Mouse (Mus musculus): ENCODE measurements around the gene Sh3pxd2a.

DNA sequence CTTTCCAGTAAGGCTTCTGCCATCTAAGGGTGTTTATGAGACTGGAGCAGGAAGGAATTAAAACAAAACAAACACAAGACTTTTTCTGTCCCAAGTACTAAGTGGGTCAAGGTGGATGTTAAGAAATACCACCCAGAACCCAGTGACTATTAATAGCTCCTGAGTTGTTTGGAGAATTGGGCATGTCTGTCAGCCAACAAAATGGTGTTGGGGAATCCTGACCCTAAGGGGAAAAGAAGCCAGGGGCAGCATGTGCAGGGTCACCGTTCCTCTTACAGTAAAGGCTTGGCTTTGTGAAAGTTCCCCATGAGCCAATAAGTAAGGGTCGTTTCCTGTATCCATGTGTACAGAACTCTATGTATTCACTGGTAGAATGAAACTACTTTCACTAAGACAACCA is 209.2 kb downstream of the Sh3pxd2a start:
- TF ChIP-seq CTCF (IDR thresholded peaks at IDR 0.05; ENCODE audit: low read depth), result no peak
- no peak for TF ChIP-seq EP300 (IDR thresholded peaks at IDR 0.05; ENCODE audit: low read depth)

All from heart, postnatal 0 days (tissue).